Mouse (Mus musculus) G1E (cell line): ENCODE measurements at regions not wholly inside any gene's neighbourhood (a gene's known extent, or its start where the extent isn't known, plus 50 kb on each side); places are given as distances from the start of the nearest gene placed in this dataset.

ENCODE experiments used
- CTCF ChIP-seq: IDR thresholded peaks from 2 replicates; pipeline ENCODE4 v1.5.1; 2012; ENCODE audit warnings: low read depth, low read length, inconsistent platforms, mixed read lengths
- TAL1 ChIP-seq: conservative IDR thresholded peaks from 2 replicates; pipeline ENCODE4 v1.6.1; 2012; ENCODE audit warnings: low read depth, low read length, inconsistent platforms, mixed read lengths

- TF ChIP-seq CTCF (no peak), TAL1 (no peak)
Observed at GRCm38 (mm10) chr5:84690334-84691258, 273.4 kb upstream of the Epha5 start.
